Mouse (Mus musculus): ENCODE data around the gene Dedd. TPM values are rescaled to one million over a fixed set of nuclear protein-coding genes. Genes with fewer than 3 reads are reported as not detected.
"Not testable (repeated sequence)": the region's sequence is repeated elsewhere in the genome, so short reads cannot be mapped to it uniquely, and the experiment has no call there.

Dedd gene
- 10 to 100 TPM; 28.5 to 29.8 TPM for total RNA-seq (2021)

GRCm38 (mm10) chr1:171328839-171329432 lies at the start of gene Dedd:
Gene Dedd (plus strand): TSS chr1:171329145.
- DNase-seq = peak; percentile 91

- DNase-seq = no peak
Measured at GRCm38 (mm10) chr1:171279721-171280120, 49.2 kb upstream of the Dedd start.

- no peak for DNase-seq
Measured at GRCm38 (mm10) chr1:171280250-171280915, 48.6 kb upstream of the Dedd start.

GRCm38 (mm10) chr1:171280916-171281527 lies 47.9 kb upstream of the Dedd start, which contains the start of gene Ppox:
Gene Ppox (minus strand): TSS chr1:171281186.
- DNase-seq = peak; percentile 90

GRCm38 (mm10) chr1:171281528-171281923 lies 47.4 kb upstream of the Dedd start:
- DNase-seq = peak; percentile 89

- no peak for DNase-seq
Measured at GRCm38 (mm10) chr1:171282086-171282805, 46.7 kb upstream of the Dedd start.

- DNase-seq = no peak
Measured at GRCm38 (mm10) chr1:171283188-171284160, 45.5 kb upstream of the Dedd start.

- no peak for DNase-seq
Measured at GRCm38 (mm10) chr1:171284491-171284890, 44.5 kb upstream of the Dedd start.

- no peak for DNase-seq
Measured at GRCm38 (mm10) chr1:171285096-171285892, 43.7 kb upstream of the Dedd start.

GRCm38 (mm10) chr1:171286517-171286916 lies 42.4 kb upstream of the Dedd start:
- DNase-seq = no peak

GRCm38 (mm10) chr1:171287136-171288081 lies 41.5 kb upstream of the Dedd start, which contains the start of gene Usp21:
Gene Usp21 (minus strand): TSS chr1:171287991.
- peak; percentile 96 for DNase-seq

- no peak for DNase-seq
Measured at GRCm38 (mm10) chr1:171288328-171288727, 40.6 kb upstream of the Dedd start.

GRCm38 (mm10) chr1:171293351-171293750 lies 35.6 kb upstream of the Dedd start:
- no peak for DNase-seq

- no peak for DNase-seq
Measured at GRCm38 (mm10) chr1:171293906-171294297, 35.0 kb upstream of the Dedd start.

GRCm38 (mm10) chr1:171294298-171295062 lies 34.5 kb upstream of the Dedd start, which contains the start of gene Ufc1:
Gene Ufc1 (minus strand): TSS chr1:171295024.
- peak; percentile 83 for DNase-seq

GRCm38 (mm10) chr1:171295063-171295402 lies 33.9 kb upstream of the Dedd start:
- no peak for DNase-seq

- no peak for DNase-seq
Measured at GRCm38 (mm10) chr1:171298226-171298625, 30.7 kb upstream of the Dedd start.

GRCm38 (mm10) chr1:171306157-171306556 lies 22.8 kb upstream of the Dedd start:
- DNase-seq = not testable (repeated sequence)

- no peak for DNase-seq
Measured at GRCm38 (mm10) chr1:171309321-171309720, 19.6 kb upstream of the Dedd start.
